Mouse (Mus musculus) lung, adult 2 months (tissue): ENCODE data around the gene AC124502.3.

ENCODE experiments used
- CTCF ChIP-seq: fragments of 200-500 bp; IDR thresholded peaks from 2 replicates; pipeline ENCODE4 v1.5.1; 2011; ENCODE audit warnings: mild to moderate bottlenecking, low read length, control low read depth; ENCODE audit not compliant: insufficient read depth
- POLR2A ChIP-seq: fragments of 200-500 bp; IDR thresholded peaks from 2 replicates; pipeline ENCODE4 v1.6.1; 2011; ENCODE audit warnings: low read depth, mild to moderate bottlenecking, control low read depth, low read length, borderline replicate concordance; ENCODE audit errors: extremely low read depth

- no peak for TF ChIP-seq POLR2A
- TF ChIP-seq CTCF, result no peak
Measured at GRCm38 (mm10) chr19:4992904-4993303, 45.8 kb upstream of the AC124502.3 start.
